Comparison of ENCODE assay signal across 8 mouse cellular contexts in the genomic region with DNA sequence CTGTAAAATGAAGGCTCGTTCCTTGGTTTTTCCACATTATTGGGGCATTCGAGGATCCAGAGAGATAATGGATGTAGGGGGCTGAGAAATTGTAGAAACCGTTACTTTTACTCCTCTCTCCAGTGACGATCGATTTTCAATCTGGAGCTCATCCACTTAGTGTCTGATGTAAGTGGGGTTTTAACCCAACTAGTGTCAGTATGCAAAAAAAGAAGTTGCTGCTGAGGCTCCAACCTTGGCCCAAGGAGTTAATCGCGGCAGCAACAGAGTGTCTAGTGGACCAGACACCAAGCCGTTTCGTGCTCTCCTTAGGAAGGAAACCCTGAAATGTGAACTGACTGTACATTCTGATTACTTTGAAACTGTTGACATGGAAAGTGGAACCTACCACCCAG. TPM values are rescaled to one million over a fixed set of nuclear protein-coding genes. Genes with fewer than 3 reads are reported as not detected.
DNase-seq lines count a peak whose midpoint lies in the region; ATAC-seq and TF ChIP-seq lines count a peak whose summit lies in the region.

No protein-coding gene starts in this region.

- peaks cover 35% of the 10 kb centered on the region for H3K4me1 ChIP-seq in heart, embryonic 11.5 days (ENCODE audit: control insufficient read depth, insufficient read depth, low read length)
- H3K4me1 ChIP-seq in E14TG2a.4 (replicated peaks; ENCODE audit: low read depth, low read length) = peaks cover 56% of the 10 kb centered on the region
- peaks cover 33% of the 10 kb centered on the region for H3K4me1 ChIP-seq in forebrain, embryonic 15.5 days
- peaks cover 12% of the 10 kb centered on the region for H3K4me1 ChIP-seq in liver, postnatal 0 days (ENCODE audit: insufficient read depth)

- no peak for TF ChIP-seq CTCF in E14TG2a.4 (conservative IDR thresholded peaks at IDR 0.05; ENCODE audit: low read length)
- no peak for TF ChIP-seq CTCF in liver, postnatal 0 days (IDR thresholded peaks at IDR 0.05; ENCODE audit: low read depth)

- H3K27ac ChIP-seq in heart, embryonic 11.5 days (ENCODE audit: low read depth, low read length) = peak overlapping the region; percentile 75
- peak overlapping the region; percentile 95 for H3K27ac ChIP-seq in forebrain, embryonic 15.5 days (replicated peaks)
- H3K27ac ChIP-seq in liver, postnatal 0 days (ENCODE audit: low read depth) = peak overlapping the region; percentile 83

- no peaks in the 10 kb centered on the region for H3K9me3 ChIP-seq in heart, embryonic 11.5 days (replicated peaks; ENCODE audit: control insufficient read depth, low read length)
- H3K9me3 ChIP-seq in E14TG2a.4 (ENCODE audit: low read length) = no peaks in the 10 kb centered on the region
- H3K9me3 ChIP-seq in forebrain, embryonic 15.5 days = no peaks in the 10 kb centered on the region
- no peaks in the 10 kb centered on the region for H3K9me3 ChIP-seq in liver, postnatal 0 days (ENCODE audit: low read length)

- H3K4me3 ChIP-seq in heart, embryonic 11.5 days (ENCODE audit: low read depth, low read length) = peak overlapping the region; percentile 76
- peak overlapping the region; percentile 92 for H3K4me3 ChIP-seq in E14TG2a.4 (replicated peaks; ENCODE audit: low read length)
- H3K4me3 ChIP-seq in forebrain, embryonic 15.5 days = peak overlapping the region; percentile 84
- H3K4me3 ChIP-seq in liver, postnatal 0 days (ENCODE audit: low read depth, low read length) = peak overlapping the region; percentile 84

- no peaks in the 10 kb centered on the region for H3K27me3 ChIP-seq in heart, embryonic 11.5 days (ENCODE audit: control insufficient read depth, insufficient read depth, low read length)
- H3K27me3 ChIP-seq in E14TG2a.4 (ENCODE audit: insufficient read depth, low read length) = peaks cover 11% of the 10 kb centered on the region; the same call in 1 of the 2 replicates
- no peaks in the 10 kb centered on the region for H3K27me3 ChIP-seq in forebrain, embryonic 15.5 days
- no peaks in the 10 kb centered on the region for H3K27me3 ChIP-seq in liver, postnatal 0 days (ENCODE audit: insufficient read depth, low read length)

- peak overlapping the region; percentile 91 for H3K9ac ChIP-seq in heart, embryonic 11.5 days (ENCODE audit: low read depth, low read length)
- H3K9ac ChIP-seq in forebrain, embryonic 15.5 days (replicated peaks) = peak overlapping the region; percentile 77
- H3K9ac ChIP-seq in liver, postnatal 0 days (replicated peaks) = peak overlapping the region; percentile 83

- ATAC-seq in heart, embryonic 11.5 days (replicated peaks; ENCODE audit: insufficient number of reproducible peaks, low FRiP score, low TSS enrichment) = no peak
- ATAC-seq in forebrain, embryonic 15.5 days (replicated peaks) = no peak
- ATAC-seq in liver, postnatal 0 days = no peak

- no peak for DNase-seq in heart, adult 11 months
- DNase-seq in liver, postnatal 0 days = no peak
- DNase-seq in adrenal gland, postnatal 25 days = no peak
- no peak for DNase-seq in thymus, adult 18-20 months
- DNase-seq in left cerebral cortex, adult 9 months (ENCODE audit: low spot score in 2 of 2) = no peak

- H3K4me2 ChIP-seq in heart, embryonic 11.5 days = peak overlapping the region; percentile 88
- peak overlapping the region; percentile 55 for H3K4me2 ChIP-seq in forebrain, embryonic 15.5 days (replicated peaks)
- H3K4me2 ChIP-seq in liver, postnatal 0 days (ENCODE audit: low read depth, low read length) = peak overlapping the region; percentile 92

- H3K36me3 ChIP-seq in heart, embryonic 11.5 days (ENCODE audit: control insufficient read depth, insufficient read depth, low read length) = 0 out of 2 replicates have a peak, but pooled peaks cover 2% of the 10 kb centered on the region
- peaks cover 40% of the 10 kb centered on the region for H3K36me3 ChIP-seq in E14TG2a.4 (ENCODE audit: insufficient read depth, low read length)
- H3K36me3 ChIP-seq in forebrain, embryonic 15.5 days = no peaks in the 10 kb centered on the region
- H3K36me3 ChIP-seq in liver, postnatal 0 days (replicated peaks; ENCODE audit: insufficient read depth, low read length) = peaks cover 26% of the 10 kb centered on the region

- WGBS in heart, embryonic 11.5 days (ENCODE audit: insufficient replicate concordance) = under 1% methylated on average over 9 of the region's 9 CpGs
- WGBS in forebrain, embryonic 15.5 days = 3% methylated on average over 9 of the region's 9 CpGs
- WGBS in liver, postnatal 0 days (ENCODE audit: insufficient replicate concordance) = under 1% methylated on average over 9 of the region's 9 CpGs

- TF ChIP-seq EP300 in liver, postnatal 0 days (IDR thresholded peaks at IDR 0.05; ENCODE audit: low read depth) = no peak

RNA-seq across cellular contexts. Expression of a gene that starts 1.1 kb away (rescaled TPM):
- 73.6 and 75.8 TPM in 2 replicates for polyA plus RNA-seq in heart, embryonic 11.5 days (2014; fragmentation: Nextera tagmentation; extraction: Ambion mirVana)
- 61.0 and 61.8 TPM in 2 replicates for polyA plus RNA-seq in forebrain, embryonic 15.5 days (2015; fragmentation: Nextera tagmentation; extraction: Ambion mirVana)
- 41.1 and 46.0 TPM in 2 replicates for polyA plus RNA-seq in liver, postnatal 0 days (2015; fragmentation: Nextera tagmentation; extraction: Ambion mirVana)
- total RNA-seq in adrenal gland, postnatal 25 days (2021) = 54.6 and 58.2 TPM in 2 replicates

RNA-seq across cellular contexts. Expression of a gene that starts 5.7 kb away (rescaled TPM):
- 34.2 and 35.7 TPM in 2 replicates for polyA plus RNA-seq in heart, embryonic 11.5 days (2014; fragmentation: Nextera tagmentation; extraction: Ambion mirVana)
- polyA plus RNA-seq in forebrain, embryonic 15.5 days (2015; fragmentation: Nextera tagmentation; extraction: Ambion mirVana) = 17.5 and 25.3 TPM in 2 replicates
- polyA plus RNA-seq in liver, postnatal 0 days (2015; fragmentation: Nextera tagmentation; extraction: Ambion mirVana) = 14.2 and 15.2 TPM in 2 replicates
- total RNA-seq in adrenal gland, postnatal 25 days (2021) = 4.6 and 7.4 TPM in 2 replicates

RNA-seq across cellular contexts. Expression of a gene that starts 10.3 kb away (rescaled TPM):
- not detected in 2 replicates for polyA plus RNA-seq in heart, embryonic 11.5 days (2014; fragmentation: Nextera tagmentation; extraction: Ambion mirVana)
- polyA plus RNA-seq in forebrain, embryonic 15.5 days (2015; fragmentation: Nextera tagmentation; extraction: Ambion mirVana) = not detected in 2 replicates
- polyA plus RNA-seq in liver, postnatal 0 days (2015; fragmentation: Nextera tagmentation; extraction: Ambion mirVana) = 0.53 and 0.94 TPM in 2 replicates
- total RNA-seq in adrenal gland, postnatal 25 days (2021) = 0.24 TPM in 1 of 2 replicates, not detected in the other

RNA-seq across cellular contexts. Expression of a gene that starts 12.9 kb away (rescaled TPM):
- 1.7 and 3.2 TPM in 2 replicates for polyA plus RNA-seq in heart, embryonic 11.5 days (2014; fragmentation: Nextera tagmentation; extraction: Ambion mirVana)
- polyA plus RNA-seq in forebrain, embryonic 15.5 days (2015; fragmentation: Nextera tagmentation; extraction: Ambion mirVana) = 0.19 and 0.41 TPM in 2 replicates
- polyA plus RNA-seq in liver, postnatal 0 days (2015; fragmentation: Nextera tagmentation; extraction: Ambion mirVana) = 0.95 and 1.1 TPM in 2 replicates
- 0.61 TPM in 1 of 2 replicates, not detected in the other for total RNA-seq in adrenal gland, postnatal 25 days (2021)

RNA-seq across cellular contexts. Expression of a gene that starts 29.7 kb away (rescaled TPM):
- 155 and 162 TPM in 2 replicates for polyA plus RNA-seq in heart, embryonic 11.5 days (2014; fragmentation: Nextera tagmentation; extraction: Ambion mirVana)
- 9.7 and 9.8 TPM in 2 replicates for polyA plus RNA-seq in forebrain, embryonic 15.5 days (2015; fragmentation: Nextera tagmentation; extraction: Ambion mirVana)
- 17.3 and 58.9 TPM in 2 replicates for polyA plus RNA-seq in liver, postnatal 0 days (2015; fragmentation: Nextera tagmentation; extraction: Ambion mirVana)
- total RNA-seq in adrenal gland, postnatal 25 days (2021) = 98.8 and 110 TPM in 2 replicates
